Mouse (Mus musculus): Measurements from ENCODE around the gene Tab2. TPM values are rescaled to one million over a fixed set of nuclear protein-coding genes. Genes with fewer than 3 reads are reported as not detected.
A peak's percentile ranks its signal among the peaks of the same experiment; 100 is the strongest.

Gene Tab2
- polyA plus RNA-seq, 1 experiment, result 19.7 TPM

GRCm38 (mm10) chr10:7959073-7959472 is 3.0 kb upstream of the Tab2 start:
- Histone ChIP-seq H3K36me3 (ENCODE audit: control insufficient read depth, insufficient read depth, low read length) (no peaks in the 10 kb centered on the region), H3K27ac (ENCODE audit: insufficient read depth, low read depth, low read length) (no peak overlapping the region), H3K4me1 (ENCODE audit: control insufficient read depth, insufficient read depth, insufficient read length, low read length) (0 out of 2 replicates have a peak, but pooled peaks cover 2% of the 10 kb centered on the region), H3K4me3 (ENCODE audit: low read depth, low read length) (no peak overlapping the region), H3K27me3 (ENCODE audit: control insufficient read depth, insufficient read depth, low read length) (no peaks in the 10 kb centered on the region)
- WGBS, result 55% methylated on average over 6 of the region's 6 CpGs
- TF ChIP-seq POLR2A (IDR thresholded peaks at IDR 0.05; ENCODE audit: low read depth, low read length) (no peak), CTCF (IDR thresholded peaks at IDR 0.05; ENCODE audit: extremely low read depth, insufficient read length, insufficient replicate concordance, low read depth, low read length) (no peak)

- Histone ChIP-seq H3K27me3 (ENCODE audit: control insufficient read depth, insufficient read depth, low read length) (no peaks in the 10 kb centered on the region), H3K4me3 (ENCODE audit: low read depth, low read length) (peak overlapping the region; percentile 76), H3K27ac (ENCODE audit: insufficient read depth, low read depth, low read length) (no peak overlapping the region), H3K4me1 (ENCODE audit: control insufficient read depth, insufficient read depth, insufficient read length, low read length) (peaks cover 4% of the 10 kb centered on the region; the same call in 1 of the 2 replicates), H3K36me3 (ENCODE audit: control insufficient read depth, insufficient read depth, low read length) (no peaks in the 10 kb centered on the region)
- 2% methylated on average over 22 of the region's 76 CpGs for WGBS
- TF ChIP-seq POLR2A (IDR thresholded peaks at IDR 0.05; ENCODE audit: low read depth, low read length) (no peak), CTCF (IDR thresholded peaks at IDR 0.05; ENCODE audit: extremely low read depth, insufficient read length, insufficient replicate concordance, low read depth, low read length) (no peak)
Measured at GRCm38 (mm10) chr10:7955634-7956121, 352 bp downstream of the Tab2 start.

GRCm38 (mm10) chr10:7954989-7955633 is 919 bp downstream of the Tab2 start:
- WGBS, result 1% methylated on average over 29 of the region's 31 CpGs
- Histone ChIP-seq H3K27me3 (ENCODE audit: control insufficient read depth, insufficient read depth, low read length) (no peaks in the 10 kb centered on the region), H3K27ac (ENCODE audit: insufficient read depth, low read depth, low read length) (peak overlapping the region; percentile 30; the same call in 1 of the 2 replicates), H3K36me3 (ENCODE audit: control insufficient read depth, insufficient read depth, low read length) (no peaks in the 10 kb centered on the region), H3K4me1 (ENCODE audit: control insufficient read depth, insufficient read depth, insufficient read length, low read length) (peaks cover 5% of the 10 kb centered on the region; the same call in 1 of the 2 replicates), H3K4me3 (ENCODE audit: low read depth, low read length) (peak overlapping the region; percentile 76)
- no peak for TF ChIP-seq CTCF (IDR thresholded peaks at IDR 0.05; ENCODE audit: extremely low read depth, insufficient read length, insufficient replicate concordance, low read depth, low read length)
- TF ChIP-seq POLR2A (IDR thresholded peaks at IDR 0.05; ENCODE audit: low read depth, low read length), result no peak

GRCm38 (mm10) chr10:7954627-7954988 is 1.4 kb downstream of the Tab2 start:
- Histone ChIP-seq H3K36me3 (ENCODE audit: control insufficient read depth, insufficient read depth, low read length) (no peaks in the 10 kb centered on the region), H3K4me1 (ENCODE audit: control insufficient read depth, insufficient read depth, insufficient read length, low read length) (peaks cover 5% of the 10 kb centered on the region; the same call in 1 of the 2 replicates)
- WGBS, result 2% methylated on average over 5 of the region's 5 CpGs

GRCm38 (mm10) chr10:7943006-7943405 is 13.0 kb downstream of the Tab2 start:
- 49% methylated on average over 3 of the region's 3 CpGs for WGBS

More at GRCm38 (mm10) chr10:7954627-7954988, 1.4 kb downstream of the Tab2 start:
- H3K27ac ChIP-seq (ENCODE audit: insufficient read depth, low read depth, low read length), result peak overlapping the region; percentile 30; the same call in 1 of the 2 replicates
- TF ChIP-seq POLR2A (IDR thresholded peaks at IDR 0.05; ENCODE audit: low read depth, low read length), result no peak
- no peak for TF ChIP-seq CTCF (IDR thresholded peaks at IDR 0.05; ENCODE audit: extremely low read depth, insufficient read length, insufficient replicate concordance, low read depth, low read length)
- no peaks in the 10 kb centered on the region for H3K27me3 ChIP-seq (ENCODE audit: control insufficient read depth, insufficient read depth, low read length)
- peak overlapping the region; percentile 76; the same call in 1 of the 2 replicates for H3K4me3 ChIP-seq (ENCODE audit: low read depth, low read length)

GRCm38 (mm10) chr10:7936556-7937192 is 19.4 kb downstream of the Tab2 start:
- no peaks in the 10 kb centered on the region for H3K27me3 ChIP-seq (ENCODE audit: control insufficient read depth, insufficient read depth, low read length)
- no peaks in the 10 kb centered on the region; the same call in 1 of the 2 replicates for H3K4me1 ChIP-seq (ENCODE audit: control insufficient read depth, insufficient read depth, insufficient read length, low read length)
- WGBS, result 50% methylated on average over 6 of the region's 6 CpGs
- H3K36me3 ChIP-seq (ENCODE audit: control insufficient read depth, insufficient read depth, low read length), result no peaks in the 10 kb centered on the region
- no peak overlapping the region for H3K4me3 ChIP-seq (ENCODE audit: low read depth, low read length)
- H3K27ac ChIP-seq (ENCODE audit: insufficient read depth, low read depth, low read length), result no peak overlapping the region
- TF ChIP-seq POLR2A (IDR thresholded peaks at IDR 0.05; ENCODE audit: low read depth, low read length), result no peak
- TF ChIP-seq CTCF (IDR thresholded peaks at IDR 0.05; ENCODE audit: extremely low read depth, insufficient read length, insufficient replicate concordance, low read depth, low read length), result no peak

More at GRCm38 (mm10) chr10:7943006-7943405, 13.0 kb downstream of the Tab2 start:
- no peak overlapping the region for H3K27ac ChIP-seq (ENCODE audit: insufficient read depth, low read depth, low read length)
- no peaks in the 10 kb centered on the region for H3K4me1 ChIP-seq (ENCODE audit: control insufficient read depth, insufficient read depth, insufficient read length, low read length)
- no peaks in the 10 kb centered on the region for H3K36me3 ChIP-seq (ENCODE audit: control insufficient read depth, insufficient read depth, low read length)
- H3K27me3 ChIP-seq (ENCODE audit: control insufficient read depth, insufficient read depth, low read length), result no peaks in the 10 kb centered on the region
- no peak overlapping the region for H3K4me3 ChIP-seq (ENCODE audit: low read depth, low read length)
- TF ChIP-seq POLR2A (IDR thresholded peaks at IDR 0.05; ENCODE audit: low read depth, low read length) (no peak), CTCF (IDR thresholded peaks at IDR 0.05; ENCODE audit: extremely low read depth, insufficient read length, insufficient replicate concordance, low read depth, low read length) (no peak)

GRCm38 (mm10) chr10:7932958-7933357 is 23.1 kb downstream of the Tab2 start:
- peaks cover 1% of the 10 kb centered on the region; the same call in 1 of the 2 replicates for H3K36me3 ChIP-seq (ENCODE audit: control insufficient read depth, insufficient read depth, low read length)
- H3K4me3 ChIP-seq (ENCODE audit: low read depth, low read length), result no peak overlapping the region
- no peak overlapping the region for H3K27ac ChIP-seq (ENCODE audit: insufficient read depth, low read depth, low read length)
- 73% methylated on average over 2 of the region's 2 CpGs for WGBS
- TF ChIP-seq CTCF (IDR thresholded peaks at IDR 0.05; ENCODE audit: extremely low read depth, insufficient read length, insufficient replicate concordance, low read depth, low read length), result no peak
- TF ChIP-seq POLR2A (IDR thresholded peaks at IDR 0.05; ENCODE audit: low read depth, low read length), result no peak
- no peaks in the 10 kb centered on the region for H3K27me3 ChIP-seq (ENCODE audit: control insufficient read depth, insufficient read depth, low read length)
- no peaks in the 10 kb centered on the region; the same call in 1 of the 2 replicates for H3K4me1 ChIP-seq (ENCODE audit: control insufficient read depth, insufficient read depth, insufficient read length, low read length)
